Mouse (Mus musculus): ENCODE measurements around the gene Lat2.

DNA sequence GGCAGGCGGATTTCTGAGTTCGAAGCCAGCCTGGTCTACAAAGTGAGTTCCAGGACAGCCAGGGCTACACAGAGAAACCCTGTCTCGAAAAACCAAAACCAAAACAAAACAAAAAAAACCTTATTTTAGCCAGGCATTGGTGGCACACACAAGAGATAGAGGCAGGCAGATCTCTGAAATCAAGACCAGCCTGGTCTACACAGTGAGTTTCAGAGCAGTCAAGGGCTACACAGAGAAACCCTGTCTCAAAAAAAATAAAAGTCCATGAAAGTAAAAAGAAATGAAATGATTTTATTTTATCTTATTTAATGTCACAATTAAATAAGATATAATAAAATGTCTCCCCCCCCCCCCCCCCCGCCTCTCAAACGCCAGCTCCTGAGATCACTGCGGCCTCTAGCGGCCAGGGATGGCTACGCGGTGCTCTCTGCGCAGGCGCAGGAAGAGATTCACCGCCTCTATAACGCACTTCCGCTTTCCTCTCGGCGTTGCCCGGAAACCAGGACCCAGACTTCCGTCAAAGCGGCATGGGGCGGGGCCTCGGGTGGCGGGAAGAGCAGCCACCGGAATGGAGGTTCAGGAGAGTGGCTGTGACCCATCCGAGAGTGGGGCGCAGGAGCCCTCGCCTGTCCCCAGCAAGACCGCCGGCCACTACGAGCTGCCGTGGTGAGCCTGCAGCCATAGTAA lies 32.5 kb downstream of the Lat2 start:
- peak; percentile 83 for TF ChIP-seq CTCF (IDR thresholded peaks at IDR 0.05; ENCODE audit: low read depth, low read length)
- TF ChIP-seq POLR2A (IDR thresholded peaks at IDR 0.05; ENCODE audit: extremely low read depth, insufficient read depth, low read length), result 0 out of 2 replicates have a peak, but pooled peaks have one; percentile 34
